Mouse (Mus musculus) heart, embryonic 15.5 days (tissue): Measurements from ENCODE around the gene Armh3. TPM values are rescaled to one million over a fixed set of nuclear protein-coding genes. Genes with fewer than 3 reads are reported as not detected.

Experiments
- ATAC-seq: fragments of 200-750 bp; cut with Nextera tagmentation; replicated peaks from 2 replicates; pipeline ENCODE4 v1.8.0; 2017; ENCODE audit warnings: low read depth, moderate TSS enrichment; ENCODE audit not compliant: insufficient number of reproducible peaks, insufficient read depth, low FRiP score
- H3K27ac ChIP-seq: fragments of 300-500 bp; sonication (generic); 2 replicates; pipeline ENCODE4 v1.5.1; 2015; ENCODE audit warnings: mild to moderate bottlenecking, inconsistent platforms
- H3K27me3 ChIP-seq: fragments of 300-500 bp; sonication (generic); 2 replicates; pipeline ENCODE4 v1.6.1; 2015; ENCODE audit warnings: inconsistent platforms
- H3K36me3 ChIP-seq: fragments of 300-500 bp; sonication (generic); 2 replicates; pipeline ENCODE4 v1.6.1; 2015; ENCODE audit warnings: mild to moderate bottlenecking, inconsistent platforms
- H3K4me1 ChIP-seq: fragments of 300-500 bp; sonication (generic); replicated peaks from 2 replicates; pipeline ENCODE4 v1.6.1; 2015; ENCODE audit warnings: inconsistent platforms
- H3K4me2 ChIP-seq: fragments of 300-500 bp; sonication (generic); 2 replicates; pipeline ENCODE4 v1.6.1; 2015; ENCODE audit warnings: inconsistent platforms, mild to moderate bottlenecking, moderate library complexity
- H3K4me3 ChIP-seq: fragments of 300-500 bp; sonication (generic); 2 replicates; pipeline ENCODE4 v1.5.1; 2015; ENCODE audit warnings: mild to moderate bottlenecking, inconsistent platforms
- H3K9ac ChIP-seq: fragments of 300-500 bp; sonication (generic); 2 replicates; pipeline ENCODE4 v1.6.1; 2015; ENCODE audit warnings: mild to moderate bottlenecking, inconsistent platforms
- H3K9me3 ChIP-seq: fragments of 300-500 bp; sonication (generic); replicated peaks from 2 replicates; pipeline ENCODE4 v1.6.1; 2016; ENCODE audit warnings: inconsistent platforms
- WGBS: fragments of 180-500 bp; shearing (Covaris S2); methylation state at CpG from one replicate; pipeline ENCODE4 v1.1.7; 2015; ENCODE audit warnings: mixed read lengths; 5-methylcytosine and 5-hydroxymethylcytosine counted together
- polyA plus RNA-seq: library from polyadenylated mRNA; unstranded; fragments of >200 nt; fragmentation: Nextera tagmentation; extraction: Ambion mirVana; gene quantifications from 2 replicates; pipeline ENCODE4 v1.2.1, GENCODE M21; 2015

The Armh3 gene
- polyA plus RNA-seq, 1 experiment from 2014 or later: 12.2 TPM

- Histone ChIP-seq H3K9me3 (no peaks in the 10 kb centered on the region), H3K4me3 (no peak overlapping the region), H3K27ac (no peak overlapping the region), H3K36me3 (peaks cover 13% of the 10 kb centered on the region), H3K27me3 (no peaks in the 10 kb centered on the region), H3K4me2 (no peak overlapping the region), H3K4me1 (peaks cover 2% of the 10 kb centered on the region; the same call in 1 of the 2 replicates), H3K9ac (no peak overlapping the region)
- ATAC-seq: no peak
- WGBS: 67% methylated on average over 9 of the region's 9 CpGs
These were observed 77.8 kb downstream of the Armh3 start for GRCm38 (mm10) chr19:45920299-45921090.

GRCm38 (mm10) chr19:45918406-45918805 is 79.9 kb downstream of the Armh3 start:
- peaks cover 2% of the 10 kb centered on the region; the same call in 1 of the 2 replicates for H3K4me1 ChIP-seq
- no peak for ATAC-seq
- no peak overlapping the region for H3K27ac ChIP-seq

GRCm38 (mm10) chr19:45917856-45918255 is 80.4 kb downstream of the Armh3 start:
- Histone ChIP-seq H3K27ac (0 out of 2 replicates have a peak overlapping the region, but pooled peaks have one; percentile 6), H3K4me2 (no peak overlapping the region), H3K4me3 (no peak overlapping the region), H3K9ac (no peak overlapping the region), H3K27me3 (no peaks in the 10 kb centered on the region), H3K9me3 (no peaks in the 10 kb centered on the region), H3K36me3 (peaks cover 6% of the 10 kb centered on the region), H3K4me1 (peaks cover 2% of the 10 kb centered on the region; the same call in 1 of the 2 replicates)
- no peak for ATAC-seq
- WGBS: 59% methylated on average over 3 of the region's 3 CpGs

More at GRCm38 (mm10) chr19:45918406-45918805, 79.9 kb downstream of the Armh3 start:
- Histone ChIP-seq H3K4me3 (no peak overlapping the region), H3K36me3 (peaks cover 6% of the 10 kb centered on the region), H3K9ac (no peak overlapping the region), H3K4me2 (no peak overlapping the region), H3K27me3 (no peaks in the 10 kb centered on the region), H3K9me3 (no peaks in the 10 kb centered on the region)
- WGBS: 93% methylated on average over 6 of the region's 6 CpGs

GRCm38 (mm10) chr19:45916461-45916860 is 81.8 kb downstream of the Armh3 start:
- 82% methylated on average over 4 of the region's 4 CpGs for WGBS
- Histone ChIP-seq H3K4me3 (no peak overlapping the region), H3K27me3 (no peaks in the 10 kb centered on the region), H3K4me2 (no peak overlapping the region), H3K36me3 (peaks cover 6% of the 10 kb centered on the region), H3K4me1 (peaks cover 5% of the 10 kb centered on the region), H3K27ac (no peak overlapping the region), H3K9ac (no peak overlapping the region), H3K9me3 (no peaks in the 10 kb centered on the region)
- ATAC-seq: no peak

- Histone ChIP-seq H3K36me3 (peaks cover 5% of the 10 kb centered on the region), H3K9me3 (no peaks in the 10 kb centered on the region), H3K4me2 (no peak overlapping the region), H3K27ac (no peak overlapping the region), H3K4me1 (peaks cover 5% of the 10 kb centered on the region), H3K27me3 (no peaks in the 10 kb centered on the region), H3K9ac (no peak overlapping the region), H3K4me3 (no peak overlapping the region)
- ATAC-seq: no peak
- 95% methylated on average over 3 of the region's 3 CpGs for WGBS
These were observed 82.3 kb downstream of the Armh3 start for GRCm38 (mm10) chr19:45916026-45916425.

- 41% methylated on average over 5 of the region's 5 CpGs for whole genome bisulfite sequencing
- H3K4me1 ChIP-seq: peaks cover 5% of the 10 kb centered on the region
- no peaks in the 10 kb centered on the region for H3K36me3 ChIP-seq
- H3K27me3 ChIP-seq: no peaks in the 10 kb centered on the region
- no peak overlapping the region for H3K9ac ChIP-seq
- no peaks in the 10 kb centered on the region for H3K9me3 ChIP-seq
- H3K4me2 ChIP-seq: no peak overlapping the region
- H3K27ac ChIP-seq: no peak overlapping the region
- no peak overlapping the region for H3K4me3 ChIP-seq
- no peak for ATAC-seq
These were observed 85.3 kb downstream of the Armh3 start for GRCm38 (mm10) chr19:45913036-45913435.

GRCm38 (mm10) chr19:45912376-45912775 is 85.9 kb downstream of the Armh3 start:
- 92% methylated on average over 6 of the region's 6 CpGs for WGBS
- no peak overlapping the region for H3K4me3 ChIP-seq
- H3K27me3 ChIP-seq: no peaks in the 10 kb centered on the region
- peaks cover 5% of the 10 kb centered on the region for H3K4me1 ChIP-seq
- no peak overlapping the region for H3K27ac ChIP-seq
- H3K4me2 ChIP-seq: no peak overlapping the region
- no peak overlapping the region for H3K9ac ChIP-seq
- no peak for ATAC-seq
- no peaks in the 10 kb centered on the region for H3K36me3 ChIP-seq
- no peaks in the 10 kb centered on the region for H3K9me3 ChIP-seq

GRCm38 (mm10) chr19:45911236-45912025 is 86.9 kb downstream of the Armh3 start:
- Histone ChIP-seq H3K4me3 (no peak overlapping the region), H3K9me3 (no peaks in the 10 kb centered on the region), H3K4me2 (no peak overlapping the region), H3K27me3 (no peaks in the 10 kb centered on the region), H3K36me3 (no peaks in the 10 kb centered on the region), H3K27ac (no peak overlapping the region), H3K4me1 (peaks cover 5% of the 10 kb centered on the region), H3K9ac (no peak overlapping the region)
- ATAC-seq: no peak
- 82% methylated on average over 10 of the region's 10 CpGs for WGBS

GRCm38 (mm10) chr19:45908246-45908645 is 90.0 kb downstream of the Armh3 start:
- 86% methylated on average over 3 of the region's 3 CpGs for WGBS
- Histone ChIP-seq H3K9ac (no peak overlapping the region), H3K4me3 (no peak overlapping the region), H3K27ac (no peak overlapping the region), H3K4me2 (no peak overlapping the region), H3K36me3 (0 out of 2 replicates have a peak, but pooled peaks cover 2% of the 10 kb centered on the region), H3K4me1 (peaks cover 13% of the 10 kb centered on the region), H3K9me3 (no peaks in the 10 kb centered on the region), H3K27me3 (no peaks in the 10 kb centered on the region)
- ATAC-seq: no peak

GRCm38 (mm10) chr19:45907416-45907815 is 90.9 kb downstream of the Armh3 start:
- H3K4me1 ChIP-seq: peaks cover 18% of the 10 kb centered on the region
- H3K4me3 ChIP-seq: no peak overlapping the region
- H3K4me2 ChIP-seq: no peak overlapping the region
- ATAC-seq: no peak
- H3K9me3 ChIP-seq: no peaks in the 10 kb centered on the region
- H3K9ac ChIP-seq: no peak overlapping the region
- no peak overlapping the region for H3K27ac ChIP-seq
- H3K36me3 ChIP-seq: 0 out of 2 replicates have a peak, but pooled peaks cover 2% of the 10 kb centered on the region
- WGBS: 85% methylated on average over 6 of the region's 6 CpGs
- no peaks in the 10 kb centered on the region for H3K27me3 ChIP-seq

- Histone ChIP-seq H3K36me3 (peaks cover 9% of the 10 kb centered on the region; the same call in 1 of the 2 replicates), H3K4me1 (peaks cover 15% of the 10 kb centered on the region), H3K27ac (peak overlapping the region; percentile 92), H3K4me3 (no peak overlapping the region), H3K27me3 (no peaks in the 10 kb centered on the region), H3K9ac (no peak overlapping the region), H3K4me2 (no peak overlapping the region), H3K9me3 (no peaks in the 10 kb centered on the region)
- 58% methylated on average over 3 of the region's 3 CpGs for WGBS
- ATAC-seq: 0 out of 2 replicates have a peak, but pooled peaks have one; percentile 29
These were observed 94.4 kb downstream of the Armh3 start for GRCm38 (mm10) chr19:45903861-45904260.
